Mouse (Mus musculus): ENCODE data around the gene Tdpoz4.
"Not testable (repeated sequence)": the region's sequence is repeated elsewhere in the genome, so short reads cannot be mapped to it uniquely, and the experiment has no call there.

DNA sequence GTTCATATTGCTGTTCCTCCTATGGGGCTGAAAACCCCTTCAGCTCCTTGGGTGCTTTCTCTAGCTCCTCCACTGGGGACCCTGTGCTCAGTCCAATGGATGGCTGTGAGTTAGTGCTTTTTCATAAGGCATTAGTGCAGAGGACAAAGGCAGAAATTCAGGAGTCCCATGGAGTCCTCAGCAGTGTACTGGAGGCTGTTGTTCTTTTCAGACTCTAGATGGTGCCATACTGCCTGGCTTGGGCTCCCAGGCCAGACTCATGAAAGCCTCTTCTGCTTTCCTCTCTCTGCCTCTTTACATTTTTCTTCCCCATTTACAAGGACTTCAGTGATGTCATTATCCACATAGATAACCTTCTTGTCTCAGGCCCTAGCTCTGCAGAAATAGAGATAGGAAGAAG is 17.1 kb downstream of the Tdpoz4 start:
- not testable (repeated sequence) for TF ChIP-seq CTCF (IDR thresholded peaks at IDR 0.05; ENCODE audit: low read depth, low read length); POLR2A (IDR thresholded peaks at IDR 0.05; ENCODE audit: extremely low read depth, insufficient read depth, low read length)

All from liver, adult 2 months (tissue).